12 mouse cellular contexts compared by ENCODE assay signal in genomic region chr13:114680379-114680733, GRCm38 (mm10).
A peak's percentile ranks its signal among the peaks of the same experiment; 100 is the strongest.
DNase-seq lines count a peak whose midpoint lies in the region; ATAC-seq and TF ChIP-seq lines count a peak whose summit lies in the region.
"Had no signal": no experiment of that assay in that cellular context is flagged by ENCODE, and none has a peak within 500 bp of the region (broad histone marks: within the 10 kb centered on the region; RNA-seq: fewer than 3 reads in every experiment).

No protein-coding gene starts in this region.

- no peaks in the 10 kb centered on the region; the same call in 1 of the 2 replicates for H3K4me1 ChIP-seq in intestine, embryonic 14.5 days (replicated peaks; ENCODE audit: control insufficient read depth, insufficient read depth, low read length)
- H3K4me1 ChIP-seq: forebrain, embryonic 15.5 days; neural tube, embryonic 13.5 days had no signal

- H3K4me2 ChIP-seq in intestine, embryonic 14.5 days (ENCODE audit: low read length) = no peak overlapping the region
- H3K4me2 ChIP-seq: forebrain, embryonic 15.5 days; neural tube, embryonic 13.5 days had no signal

- peak; percentile 96 for ATAC-seq in intestine, embryonic 14.5 days (replicated peaks; ENCODE audit: low FRiP score, low TSS enrichment, low read depth)
- ATAC-seq: forebrain, embryonic 15.5 days had no signal

- no peak overlapping the region for H3K9ac ChIP-seq in intestine, embryonic 14.5 days (ENCODE audit: low read length)
- H3K9ac ChIP-seq: forebrain, embryonic 15.5 days; neural tube, embryonic 13.5 days had no signal

- H3K36me3 ChIP-seq in intestine, embryonic 14.5 days (ENCODE audit: control insufficient read depth, insufficient read depth, low read length) = no peaks in the 10 kb centered on the region
- H3K36me3 ChIP-seq: forebrain, embryonic 15.5 days; neural tube, embryonic 13.5 days had no signal

- DNase-seq in gastrocnemius, adult 2 months = no peak
- no peak for DNase-seq in gastrocnemius, postnatal 36 days
- peak; percentile 60 for DNase-seq in intestine, embryonic 14.5 days (ENCODE audit: low spot score)
- peak; percentile 41 for DNase-seq in liver
- DNase-seq in lung, postnatal 4 days = peak; percentile 38 to 46
- no peak for DNase-seq in right cerebral cortex, postnatal 25 days
- DNase-seq in left cerebral cortex, adult 2 months (ENCODE audit: extremely low spot score in 1 of 2, low spot score in 2 of 2) = no peak
- DNase-seq in gastrocnemius, postnatal 10 days = no peak
- DNase-seq: cerebellum, postnatal 36 days; heart, postnatal 4 days had no signal

- no peaks in the 10 kb centered on the region for H3K9me3 ChIP-seq in intestine, embryonic 14.5 days (ENCODE audit: control insufficient read depth, low read length)
- H3K9me3 ChIP-seq: forebrain, embryonic 15.5 days; neural tube, embryonic 13.5 days had no signal

- peak overlapping the region; percentile 62 for H3K27ac ChIP-seq in gastrocnemius, adult 2 months
- H3K27ac ChIP-seq in intestine, embryonic 14.5 days (ENCODE audit: low read depth) = 0 out of 2 replicates have a peak overlapping the region, but pooled peaks have one; percentile 3
- no peak overlapping the region for H3K27ac ChIP-seq in left cerebral cortex, adult 2 months
- H3K27ac ChIP-seq: forebrain, embryonic 15.5 days; neural tube, embryonic 13.5 days had no signal

- no peak for TF ChIP-seq CTCF in gastrocnemius, adult 2 months (IDR thresholded peaks at IDR 0.05)
- TF ChIP-seq CTCF in left cerebral cortex, adult 2 months (IDR thresholded peaks at IDR 0.05) = no peak

- WGBS in intestine, embryonic 14.5 days = 62% methylated on average over 9 of the region's 9 CpGs

- H3K4me3 ChIP-seq in gastrocnemius, adult 2 months = no peak overlapping the region
- H3K4me3 ChIP-seq in intestine, embryonic 14.5 days (ENCODE audit: low read depth, low read length) = no peak overlapping the region
- H3K4me3 ChIP-seq in left cerebral cortex, adult 2 months = no peak overlapping the region
- H3K4me3 ChIP-seq: forebrain, embryonic 15.5 days; neural tube, embryonic 13.5 days had no signal

- intact Hi-C loops in gastrocnemius, adult 2 months (cut with DNase I) = no loop called here
- intact Hi-C loops in gastrocnemius, postnatal 36 days (cut with DNase I) = no loop called here
- intact Hi-C loops in left cerebral cortex, adult 2 months (cut with DNase I) = no loop called here

- H3K27me3 ChIP-seq in intestine, embryonic 14.5 days (replicated peaks; ENCODE audit: control insufficient read depth, insufficient read depth, low read length) = no peaks in the 10 kb centered on the region
- H3K27me3 ChIP-seq: forebrain, embryonic 15.5 days; neural tube, embryonic 13.5 days had no signal

Comparison
In these comparisons a context has a peak if more than half of its experiments do, and no peak if none do; other contexts are left out.
1. DNase-seq: peak in intestine, embryonic 14.5 days (single experiment), liver (single experiment) and lung, postnatal 4 days (2 of 2); none in gastrocnemius, adult 2 months (single experiment), gastrocnemius, postnatal 36 days (0 of 2), right cerebral cortex, postnatal 25 days (single experiment), left cerebral cortex, adult 2 months (0 of 2) and gastrocnemius, postnatal 10 days (single experiment).